Mouse (Mus musculus) sigmoid colon, adult 10 weeks (tissue): Measurements from ENCODE around the gene Dmrtb1. TPM values are rescaled to one million over a fixed set of nuclear protein-coding genes. Genes with fewer than 3 reads are reported as not detected.

Source experiments
- polyA plus RNA-seq: library from polyadenylated mRNA; stranded (reverse); fragments of 350-450 nt; fragmentation: Illumina TruSeq; extraction: RNeasy Lipid Tissue Mini Kit (QIAGEN cat#74804); gene quantifications from one replicate; pipeline ENCODE4 v1.2.3, GENCODE M21; 2014; ENCODE audit warnings: low read depth, low replicate concordance

Gene Dmrtb1
- polyA plus RNA-seq: not detected

GRCm38 (mm10) chr4:107684130-107684529 is at the start of gene Dmrtb1:
TSS of gene Dmrtb1 (minus strand) at chr4:107684230.

Other genes with a start within 250 kb of the Dmrtb1 start
- not detected for gene Glis1, start 249.6 kb downstream of the Dmrtb1 start, polyA plus RNA-seq
- gene Lrp8, start 118.0 kb upstream of the Dmrtb1 start, polyA plus RNA-seq: 1.7 TPM
- gene Magoh, start 195.5 kb upstream of the Dmrtb1 start, polyA plus RNA-seq: 155 TPM
- gene 0610037L13Rik, start 205.6 kb upstream of the Dmrtb1 start, polyA plus RNA-seq: 33.1 TPM
- gene Cpt2, start 239.4 kb upstream of the Dmrtb1 start, polyA plus RNA-seq: 128 TPM